Mouse (Mus musculus) MEL (cell line): Measurements from ENCODE around the gene Pick1. TPM values are rescaled to one million over a fixed set of nuclear protein-coding genes. Genes with fewer than 3 reads are reported as not detected.

ENCODE experiments used
- DNase-seq: peaks from one replicate; pipeline ENCODE4 v3.0.0; 2011; ENCODE audit warnings: low read depth, low spot score
- H3K27ac ChIP-seq: 2 replicates; pipeline ENCODE4 v1.5.1; 2012; ENCODE audit warnings: low read depth, mild to moderate bottlenecking, control low read depth, low read length, moderate library complexity; ENCODE audit not compliant: control insufficient read depth
- H3K27me3 ChIP-seq, 2 experiments: fragments of 150-350 bp in 1 of 2; sonication (generic) in 1 of 2; 2 replicates each; pipeline ENCODE4 v1.6.1; 2012; ENCODE audit warnings: low read length in 2 of 2, mild to moderate bottlenecking in 2 of 2, improper control_type of control experiment in 1 of 2, moderate library complexity in 1 of 2; ENCODE audit not compliant: insufficient read depth in 2 of 2, control insufficient read depth in 1 of 2
- H3K36me3 ChIP-seq, 2 experiments: 2 replicates each; pipeline ENCODE4 v1.6.1; 2012 to 2014; ENCODE audit warnings: low read length in 2 of 2, improper control_type of control experiment in 1 of 2, inconsistent platforms in 1 of 2, mild to moderate bottlenecking in 1 of 2; ENCODE audit not compliant: insufficient read depth in 2 of 2, control insufficient read depth in 1 of 2
- H3K4me1 ChIP-seq, 2 experiments: fragments of 150-350 bp in 1 of 2; sonication (generic) in 1 of 2; 2 replicates each; pipeline ENCODE4 v1.6.1; 2012; ENCODE audit warnings: low read length in 2 of 2, improper control_type of control experiment in 1 of 2, mild to moderate bottlenecking in 1 of 2; ENCODE audit not compliant: insufficient read depth in 2 of 2, control insufficient read depth in 1 of 2
- H3K4me3 ChIP-seq, 2 experiments: fragments of 150-350 bp in 1 of 2; sonication (generic) in 1 of 2; 2 replicates each; pipeline ENCODE4 v1.5.1; 2012; ENCODE audit warnings: low read depth in 2 of 2, low read length in 2 of 2, mild to moderate bottlenecking in 2 of 2, moderate library complexity in 2 of 2, control low read depth in 1 of 2, improper control_type of control experiment in 1 of 2; ENCODE audit not compliant: control insufficient read depth in 1 of 2, insufficient read depth in 1 of 2
- H3K79me2 ChIP-seq: 2 replicates; pipeline ENCODE4 v1.6.1; 2012; ENCODE audit warnings: mild to moderate bottlenecking, low read length, moderate library complexity; ENCODE audit not compliant: control insufficient read depth, poor library complexity, insufficient read depth
- H3K9ac ChIP-seq: 2 replicates; pipeline ENCODE4 v1.6.1; 2012; ENCODE audit warnings: low read depth, mild to moderate bottlenecking, control low read depth, low read length, moderate library complexity; ENCODE audit not compliant: control insufficient read depth, poor library complexity, severe bottlenecking
- H3K9me3 ChIP-seq: fragments of 150-350 bp; sonication (generic); replicated peaks from 2 replicates; pipeline ENCODE4 v1.6.1; 2012; ENCODE audit warnings: mild to moderate bottlenecking, low read length, improper control_type of control experiment, moderate library complexity; ENCODE audit not compliant: insufficient read depth
- BHLHE40 ChIP-seq: IDR thresholded peaks from 2 replicates; pipeline ENCODE4 v1.6.1; 2012; ENCODE audit warnings: low read depth, mild to moderate bottlenecking, inconsistent platforms, low read length, improper control_type of control experiment, borderline replicate concordance
- CHD1 ChIP-seq: IDR thresholded peaks from 2 replicates; pipeline ENCODE4 v1.6.1; 2012; ENCODE audit warnings: low read depth, mild to moderate bottlenecking, inconsistent platforms, low read length, improper control_type of control experiment
- CHD2 ChIP-seq: IDR thresholded peaks from 2 replicates; pipeline ENCODE4 v1.6.1; 2011; ENCODE audit warnings: low read length, improper control_type of control experiment
- CTCF ChIP-seq, 3 experiments: IDR thresholded peaks in 2 of 3; conservative IDR thresholded peaks in 1 of 3; 2 replicates each; pipeline ENCODE4 v1.5.1; 2011 to 2012; ENCODE audit warnings: low read length in 3 of 3, low read depth in 2 of 3, mild to moderate bottlenecking in 2 of 3, improper control_type of control experiment in 1 of 3, inconsistent platforms in 1 of 3, mixed read lengths in 1 of 3, moderate library complexity in 1 of 3; ENCODE audit not compliant: control insufficient read depth in 1 of 3, insufficient read depth in 1 of 3, poor library complexity in 1 of 3, severe bottlenecking in 1 of 3
- EP300 ChIP-seq, 2 experiments: IDR thresholded peaks; 2 replicates each; pipeline ENCODE4 v1.6.1; 2011; ENCODE audit warnings: improper control_type of control experiment in 2 of 2, low read length in 2 of 2, low read depth in 1 of 2, mild to moderate bottlenecking in 1 of 2
- ETS1 ChIP-seq: IDR thresholded peaks from 2 replicates; pipeline ENCODE4 v1.6.1; 2012; ENCODE audit warnings: low read depth, mild to moderate bottlenecking, inconsistent platforms, low read length, improper control_type of control experiment, moderate library complexity
- GABPA ChIP-seq: IDR thresholded peaks from 2 replicates; pipeline ENCODE4 v1.6.1; 2012; ENCODE audit warnings: low read depth, mild to moderate bottlenecking, inconsistent platforms, low read length, improper control_type of control experiment, moderate library complexity
- GATA1 ChIP-seq: IDR thresholded peaks from 2 replicates; pipeline ENCODE4 v1.6.1; 2011; ENCODE audit warnings: low read depth, low read length, improper control_type of control experiment
- HCFC1 ChIP-seq: IDR thresholded peaks from 2 replicates; pipeline ENCODE4 v1.6.1; 2012; ENCODE audit warnings: low read depth, mild to moderate bottlenecking, inconsistent platforms, low read length, improper control_type of control experiment, moderate library complexity
- JUND ChIP-seq: IDR thresholded peaks from 2 replicates; pipeline ENCODE4 v1.6.1; 2011; ENCODE audit warnings: low read depth, mild to moderate bottlenecking, improper control_type of control experiment, low read length
- KAT2A ChIP-seq: conservative IDR thresholded peaks from 2 replicates; pipeline ENCODE4 v1.6.1; 2012; ENCODE audit warnings: low read depth, low read length, improper control_type of control experiment, inconsistent platforms
- MAFK ChIP-seq: IDR thresholded peaks from 2 replicates; pipeline ENCODE4 v1.6.1; 2011; ENCODE audit warnings: low read depth, mild to moderate bottlenecking, low read length, improper control_type of control experiment, borderline replicate concordance
- MAX ChIP-seq: IDR thresholded peaks from 2 replicates; pipeline ENCODE4 v1.6.1; 2011; ENCODE audit warnings: low read length, improper control_type of control experiment
- MEF2A ChIP-seq: IDR thresholded peaks from 2 replicates; pipeline ENCODE4 v1.6.1; 2014; ENCODE audit warnings: low read depth, mild to moderate bottlenecking, inconsistent platforms, low read length, improper control_type of control experiment; ENCODE audit not compliant: poor library complexity, insufficient replicate concordance, severe bottlenecking; ENCODE audit errors: extremely low read depth
- MYC ChIP-seq: IDR thresholded peaks from 2 replicates; pipeline ENCODE4 v1.6.1; 2011; ENCODE audit warnings: low read depth, mild to moderate bottlenecking, low read length, improper control_type of control experiment, moderate library complexity
- POLR2A ChIP-seq, 2 experiments: IDR thresholded peaks; 2 replicates each; pipeline ENCODE4 v1.6.1; 2011 to 2012; ENCODE audit warnings: low read length in 2 of 2, mild to moderate bottlenecking in 2 of 2, control low read depth in 1 of 2, improper control_type of control experiment in 1 of 2, low read depth in 1 of 2, moderate library complexity in 1 of 2; ENCODE audit not compliant: control insufficient read depth in 1 of 2, insufficient read depth in 1 of 2, poor library complexity in 1 of 2
- RAD21 ChIP-seq: IDR thresholded peaks from 2 replicates; pipeline ENCODE4 v1.6.1; 2011; ENCODE audit warnings: mild to moderate bottlenecking, low read depth, low read length, improper control_type of control experiment
- RCOR1 ChIP-seq: IDR thresholded peaks from 2 replicates; pipeline ENCODE4 v1.6.1; 2012; ENCODE audit warnings: low read depth, mild to moderate bottlenecking, inconsistent platforms, low read length, improper control_type of control experiment
- SIN3A ChIP-seq: IDR thresholded peaks from 2 replicates; pipeline ENCODE4 v1.6.1; 2012; ENCODE audit warnings: low read length, improper control_type of control experiment, inconsistent platforms
- SMC3 ChIP-seq: IDR thresholded peaks from 2 replicates; pipeline ENCODE4 v1.6.1; 2011; ENCODE audit warnings: low read depth, low read length, improper control_type of control experiment
- TAL1 ChIP-seq: IDR thresholded peaks from 2 replicates; pipeline ENCODE4 v1.6.1; 2012; ENCODE audit warnings: mild to moderate bottlenecking, inconsistent platforms, low read length, moderate library complexity, mixed read lengths
- TBP ChIP-seq: IDR thresholded peaks from 2 replicates; pipeline ENCODE4 v1.8.0; 2011; ENCODE audit warnings: low read depth, low read length, improper control_type of control experiment
- UBTF ChIP-seq: IDR thresholded peaks from 2 replicates; pipeline ENCODE4 v1.6.1; 2012; ENCODE audit warnings: low read depth, mild to moderate bottlenecking, inconsistent platforms, low read length, improper control_type of control experiment, moderate library complexity, borderline replicate concordance; ENCODE audit not compliant: insufficient read depth
- USF1 ChIP-seq: IDR thresholded peaks from 2 replicates; pipeline ENCODE4 v1.6.1; 2014; ENCODE audit warnings: low read depth, mild to moderate bottlenecking, inconsistent platforms, low read length, improper control_type of control experiment, moderate library complexity
- USF2 ChIP-seq, 2 experiments: IDR thresholded peaks; 2 replicates each; pipeline ENCODE4 v1.6.1; 2011 to 2012; ENCODE audit warnings: improper control_type of control experiment in 2 of 2, low read length in 2 of 2, borderline replicate concordance in 1 of 2, inconsistent platforms in 1 of 2, low read depth in 1 of 2, mild to moderate bottlenecking in 1 of 2; ENCODE audit not compliant: insufficient read depth in 1 of 2
- ZC3H11A ChIP-seq: IDR thresholded peaks from 2 replicates; pipeline ENCODE4 v1.6.1; 2012; ENCODE audit warnings: low read depth, mild to moderate bottlenecking, inconsistent platforms, low read length, improper control_type of control experiment
- polyA plus RNA-seq, 2 experiments: library from polyadenylated mRNA; stranded (reverse) in 1 of 2; unstranded in 1 of 2; fragments of >175 nt in 1 of 2; fragments of >200 nt in 1 of 2; gene quantifications; 2 replicates each; pipeline versions ENCODE4 v1.2.1 to v1.2.4; 2012; ENCODE audit warnings: low replicate concordance in 2 of 2, low read depth in 1 of 2; ENCODE audit not compliant: insufficient read length in 2 of 2, insufficient read depth in 1 of 2, missing spikeins in 1 of 2
- total RNA-seq: library from RNA; depleted of rRNA; stranded (reverse); fragments of 300-350 nt; gene quantifications from 2 replicates; pipeline ENCODE4 v1.2.3, GENCODE M21; 2012

Pick1 gene
- total and polyA plus RNA-seq, 3 experiments: 20.8 to 24.3 TPM; not detected in 1

DNA sequence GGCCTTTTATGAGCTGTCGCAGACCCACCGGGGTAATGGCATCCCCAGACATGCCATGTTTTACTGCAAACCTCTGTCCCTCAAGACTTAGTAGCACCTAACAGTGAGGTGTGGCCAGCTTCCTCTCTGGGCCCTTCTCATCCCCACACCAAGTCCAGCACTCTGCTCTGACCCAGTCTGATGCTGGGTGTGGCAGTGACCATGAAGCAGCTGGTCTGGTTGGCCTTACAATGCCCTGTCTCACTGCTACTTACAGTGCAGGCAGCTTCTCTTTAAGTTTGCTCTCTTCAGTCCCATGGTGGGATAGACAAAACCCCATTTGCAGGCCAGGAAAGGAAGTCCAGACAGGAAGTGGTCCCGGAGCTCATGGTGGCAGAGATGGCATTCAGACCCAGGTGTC, 16.3 kb downstream of the Pick1 start:
- no peak overlapping the region for H3K4me3 ChIP-seq
- no peak for DNase-seq
- H3K9ac ChIP-seq: no peak overlapping the region
- H3K27ac ChIP-seq: no peak overlapping the region
- H3K9me3 ChIP-seq: no peaks in the 10 kb centered on the region
- TF ChIP-seq JUND: no peak
- TF ChIP-seq MAFK: no peak
- TF ChIP-seq CTCF (IDR thresholded peaks at IDR 0.05 in 2 of 3, conservative IDR thresholded peaks at IDR 0.05 in 1 of 3; ENCODE audit: control insufficient read depth in 1 of 3, insufficient read depth in 1 of 3, low read depth in 2 of 3, low read length in 3 of 3, poor library complexity in 1 of 3, severe bottlenecking in 1 of 3): no peak
- no peak for TF ChIP-seq USF2 (IDR thresholded peaks at IDR 0.05; ENCODE audit: borderline replicate concordance in 1 of 2, insufficient read depth in 1 of 2, low read depth in 1 of 2, low read length in 2 of 2)
- TF ChIP-seq GABPA: no peak
- no peak for TF ChIP-seq UBTF
- TF ChIP-seq ZC3H11A: no peak
- no peak for TF ChIP-seq EP300 (IDR thresholded peaks at IDR 0.05; ENCODE audit: low read depth in 1 of 2, low read length in 2 of 2)
- TF ChIP-seq TBP: no peak
- no peak for TF ChIP-seq CHD2
- no peak for TF ChIP-seq RCOR1
- TF ChIP-seq ETS1: no peak
- TF ChIP-seq KAT2A: no peak
- no peak for TF ChIP-seq GATA1
- TF ChIP-seq TAL1: no peak
- no peaks in the 10 kb centered on the region for H3K4me1 ChIP-seq
- peaks cover 0 to 2% of the 10 kb centered on the region in 2 experiments; a peak in 1 of 4 replicates for H3K36me3 ChIP-seq
- no peaks in the 10 kb centered on the region for H3K79me2 ChIP-seq
- no peaks in the 10 kb centered on the region for H3K27me3 ChIP-seq

GRCm38 (mm10) chr15:79250236-79250635, 21.3 kb downstream of the Pick1 start:
- H3K79me2 ChIP-seq: no peaks in the 10 kb centered on the region
- H3K27ac ChIP-seq: no peak overlapping the region
- no peak overlapping the region for H3K4me3 ChIP-seq
- H3K36me3 ChIP-seq: no peaks in the 10 kb centered on the region
- DNase-seq: no peak
- no peaks in the 10 kb centered on the region for H3K27me3 ChIP-seq
- no peaks in the 10 kb centered on the region for H3K4me1 ChIP-seq
- no peak overlapping the region for H3K9ac ChIP-seq
- no peaks in the 10 kb centered on the region for H3K9me3 ChIP-seq
- no peak for TF ChIP-seq BHLHE40
- TF ChIP-seq CHD1: no peak
- no peak for TF ChIP-seq SMC3
- no peak for TF ChIP-seq EP300 (IDR thresholded peaks at IDR 0.05; ENCODE audit: low read depth in 1 of 2, low read length in 2 of 2)
- no peak for TF ChIP-seq CHD2
- no peak for TF ChIP-seq TAL1
- no peak for TF ChIP-seq HCFC1
- TF ChIP-seq CTCF (IDR thresholded peaks at IDR 0.05 in 2 of 3, conservative IDR thresholded peaks at IDR 0.05 in 1 of 3; ENCODE audit: control insufficient read depth in 1 of 3, insufficient read depth in 1 of 3, low read depth in 2 of 3, low read length in 3 of 3, poor library complexity in 1 of 3, severe bottlenecking in 1 of 3): no peak
- no peak for TF ChIP-seq MYC
- TF ChIP-seq USF2 (IDR thresholded peaks at IDR 0.05; ENCODE audit: borderline replicate concordance in 1 of 2, insufficient read depth in 1 of 2, low read depth in 1 of 2, low read length in 2 of 2): no peak
- no peak for TF ChIP-seq MEF2A
- TF ChIP-seq RAD21: no peak
- no peak for TF ChIP-seq KAT2A
- TF ChIP-seq USF1: no peak
- no peak for TF ChIP-seq MAX
- no peak for TF ChIP-seq JUND
- no peak for TF ChIP-seq SIN3A
- no peak for TF ChIP-seq POLR2A (IDR thresholded peaks at IDR 0.05; ENCODE audit: control insufficient read depth in 1 of 2, insufficient read depth in 1 of 2, low read depth in 1 of 2, low read length in 2 of 2, poor library complexity in 1 of 2)
- TF ChIP-seq RCOR1: no peak
